Mouse (Mus musculus): ENCODE measurements around the gene Morc4.

The Morc4 gene

DNA sequence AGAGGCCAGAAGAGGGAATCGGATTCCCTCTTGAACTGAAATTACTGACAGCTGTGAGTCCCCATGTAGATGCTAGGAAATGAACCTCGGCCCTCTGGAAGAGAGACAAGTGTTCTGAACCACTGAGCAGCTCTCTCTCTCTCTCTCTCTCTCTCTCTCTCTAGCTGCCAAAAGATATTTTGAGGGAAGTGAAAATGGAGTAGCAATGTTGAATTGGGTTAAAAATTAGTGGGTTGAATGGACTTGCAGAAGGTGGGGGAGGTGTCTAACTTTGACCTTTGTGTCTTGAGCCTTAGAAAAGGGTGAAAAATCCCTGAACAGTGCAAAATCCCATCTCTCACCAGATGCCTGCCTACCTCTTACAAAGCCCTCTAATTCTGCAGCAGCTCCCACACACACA lies 64.1 kb downstream of the Morc4 start:
- no peak for DNase-seq (ENCODE audit: low spot score in 2 of 2)

- DNase-seq (ENCODE audit: low spot score in 2 of 2): no peak
Observed at GRCm38 (mm10) chrX:139805918-139806317, 65.6 kb downstream of the Morc4 start.

DNA sequence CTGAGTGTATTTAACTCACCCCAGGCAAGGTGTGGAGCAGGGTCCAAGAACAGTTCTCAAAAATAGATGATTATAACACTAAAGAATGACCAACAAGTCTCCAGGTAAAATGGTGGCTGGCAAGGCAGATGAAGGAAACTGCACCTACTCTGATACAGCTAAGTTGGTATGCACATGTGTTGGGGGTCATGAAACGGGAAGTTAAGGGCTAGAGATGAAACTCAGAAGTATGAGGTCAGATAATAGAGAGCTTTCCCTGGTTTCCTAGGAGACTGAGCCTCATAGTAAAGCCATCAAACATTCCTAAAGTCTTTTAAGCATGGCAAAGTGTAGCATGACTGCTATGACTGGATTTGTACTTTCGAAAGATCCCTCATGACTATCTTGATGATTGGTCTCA lies 68.4 kb downstream of the Morc4 start:
- DNase-seq (ENCODE audit: low spot score in 2 of 2): no peak

GRCm38 (mm10) chrX:139800406-139800878 lies 71.0 kb downstream of the Morc4 start, which contains the start of gene Cldn2:
Gene Cldn2, plus strand, starts transcription at chrX:139800828.
- no peak for DNase-seq (ENCODE audit: low spot score in 2 of 2)

GRCm38 (mm10) chrX:139799953-139800352 lies 71.5 kb downstream of the Morc4 start:
- DNase-seq (ENCODE audit: low spot score in 2 of 2): no peak

DNA sequence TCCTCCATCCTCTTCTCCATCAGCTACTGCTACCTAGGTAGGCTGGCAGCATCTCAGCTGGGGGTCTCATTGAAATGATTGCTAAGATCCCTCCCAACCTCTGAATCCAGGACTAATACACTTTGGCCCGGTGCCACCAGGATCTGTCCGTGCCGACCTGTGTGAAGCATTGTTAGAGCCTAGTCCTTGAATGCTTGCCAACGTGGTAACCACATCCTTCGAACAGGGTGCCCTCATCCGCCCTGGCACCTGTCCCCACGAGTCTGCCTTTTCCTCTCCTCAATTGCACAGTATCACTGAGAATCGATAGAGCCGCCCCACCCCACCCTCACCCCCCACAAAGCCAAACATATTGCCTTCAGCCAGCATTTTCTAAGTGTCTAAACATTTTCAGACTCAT lies 73.6 kb downstream of the Morc4 start:
- no peak for DNase-seq (ENCODE audit: low spot score in 2 of 2)

- no peak for DNase-seq (ENCODE audit: low spot score in 2 of 2)
Observed at GRCm38 (mm10) chrX:139796037-139796436, 75.4 kb downstream of the Morc4 start.

- DNase-seq (ENCODE audit: low spot score in 2 of 2): no peak
Observed at GRCm38 (mm10) chrX:139794072-139794845, 77.2 kb downstream of the Morc4 start.

- DNase-seq (ENCODE audit: low spot score in 2 of 2): no peak
Observed at GRCm38 (mm10) chrX:139785764-139786163, 85.7 kb downstream of the Morc4 start.

DNA sequence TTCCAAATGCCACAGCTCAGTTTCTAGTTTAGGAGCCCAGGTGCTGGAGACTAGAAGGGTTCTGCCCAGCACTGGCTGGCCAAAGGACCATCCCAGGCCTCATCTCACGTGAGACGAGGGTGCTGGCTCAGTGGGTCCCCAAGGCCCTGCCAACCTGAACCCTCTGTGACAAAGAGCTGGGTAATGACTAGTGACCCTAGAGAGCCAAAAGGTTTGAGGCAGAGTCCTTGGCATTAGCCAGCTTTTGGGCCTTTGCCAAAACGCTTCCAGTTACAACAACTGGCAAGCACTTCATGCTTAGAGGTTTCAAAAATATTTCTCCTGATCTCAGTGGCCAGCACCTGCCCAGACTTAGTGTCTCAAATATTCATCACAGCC lies 88.4 kb downstream of the Morc4 start:
- DNase-seq (ENCODE audit: low spot score in 2 of 2): no peak

DNA sequence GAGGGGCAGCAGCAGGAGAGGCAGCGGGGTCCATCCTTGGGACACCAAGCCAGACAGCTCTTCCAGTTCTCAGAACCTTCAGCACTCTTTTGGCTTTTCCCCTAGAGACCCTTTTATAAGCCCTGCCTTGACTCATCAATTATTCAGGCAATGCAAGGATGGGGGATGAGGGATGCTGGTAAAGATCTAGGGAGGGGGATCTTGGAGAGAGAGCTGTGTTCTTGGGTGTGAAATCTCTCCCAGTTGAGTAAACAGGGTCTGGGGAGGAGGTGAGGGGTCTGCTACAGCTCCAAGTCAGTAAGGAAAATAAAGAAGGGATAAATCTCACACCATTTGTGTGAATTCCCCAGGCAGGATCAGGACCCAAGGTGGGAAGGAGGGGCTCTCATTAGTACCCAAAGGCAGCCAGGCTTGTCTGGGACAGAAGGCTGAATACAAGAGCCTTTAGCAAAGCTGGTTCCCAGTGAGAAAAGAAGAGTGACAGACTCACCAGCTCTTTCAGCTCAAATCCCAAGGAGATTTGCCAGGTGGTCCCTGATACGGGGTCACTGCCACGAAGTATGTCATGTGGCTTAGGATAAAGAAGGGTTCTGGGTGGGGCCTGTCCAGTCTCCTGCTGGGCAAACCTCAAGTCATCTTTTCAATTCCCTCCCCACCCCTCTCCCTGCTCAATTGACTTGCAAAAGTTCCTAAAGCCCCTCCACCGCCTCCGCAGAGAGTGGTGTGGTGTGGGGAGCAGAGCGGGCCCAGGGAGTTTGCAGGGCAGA lies 89.0 kb downstream of the Morc4 start, which contains the start of gene Ripply1:
Ripply1 (minus strand) TSS at position 76 of the 767 bp plus-strand sequence.
- DNase-seq (ENCODE audit: low spot score in 2 of 2): no peak

- no peak for DNase-seq (ENCODE audit: low spot score in 2 of 2)
Observed at GRCm38 (mm10) chrX:139781563-139781962, 89.9 kb downstream of the Morc4 start.

GRCm38 (mm10) chrX:139780988-139781387 lies 90.5 kb downstream of the Morc4 start:
- no peak for DNase-seq (ENCODE audit: low spot score in 2 of 2)

- DNase-seq (ENCODE audit: low spot score in 2 of 2): no peak
Observed at GRCm38 (mm10) chrX:139779401-139779800, 92.1 kb downstream of the Morc4 start.

DNA sequence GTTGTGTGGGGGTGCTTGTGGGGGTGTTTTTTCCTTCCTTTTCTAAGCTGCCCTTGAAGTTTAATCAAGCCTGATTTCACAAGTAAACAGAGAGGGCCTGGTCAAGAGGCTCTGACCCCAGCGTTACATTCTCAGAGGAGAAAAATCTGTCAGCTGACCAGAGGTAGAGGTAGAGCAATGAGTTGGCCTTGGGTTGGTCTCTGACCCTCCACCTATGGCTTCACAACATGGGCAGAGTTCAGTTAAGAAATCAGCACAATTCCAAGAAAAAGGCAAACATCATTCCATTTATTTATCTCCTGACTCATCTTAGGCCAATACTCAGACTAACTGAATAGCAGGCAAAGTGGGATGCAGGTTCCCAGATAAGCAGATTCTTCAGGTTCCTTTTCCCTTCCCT lies 92.6 kb downstream of the Morc4 start:
- DNase-seq (ENCODE audit: low spot score in 2 of 2): no peak

- DNase-seq (ENCODE audit: low spot score in 2 of 2): no peak
Observed at GRCm38 (mm10) chrX:139777357-139777756, 94.1 kb downstream of the Morc4 start.

DNA sequence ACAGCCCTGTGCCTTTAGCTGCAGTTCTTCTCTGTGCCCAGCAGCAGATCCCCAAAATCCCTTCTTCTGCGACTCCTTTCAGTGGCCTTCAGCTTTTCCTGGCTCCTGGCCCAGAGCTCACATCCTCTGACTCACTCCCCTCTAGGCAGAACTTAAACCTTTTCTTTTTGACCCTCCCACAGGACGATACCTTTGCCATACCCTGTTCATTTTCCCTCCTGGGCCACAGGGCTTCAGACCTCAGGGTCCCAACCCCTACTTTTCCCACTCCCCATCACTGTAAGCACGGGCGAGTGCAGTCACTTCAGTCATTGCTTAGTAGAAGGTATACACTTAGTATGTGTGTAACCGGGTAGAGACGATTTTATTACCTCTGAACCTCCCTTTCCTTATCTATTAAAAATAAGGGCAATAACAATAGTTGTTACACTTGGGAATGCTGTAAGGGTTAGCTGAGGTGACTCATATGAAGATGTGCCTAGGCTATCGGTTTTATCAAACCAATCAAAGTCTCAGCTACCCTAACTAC lies 96.3 kb downstream of the Morc4 start:
- DNase-seq (ENCODE audit: low spot score in 2 of 2): no peak

DNA sequence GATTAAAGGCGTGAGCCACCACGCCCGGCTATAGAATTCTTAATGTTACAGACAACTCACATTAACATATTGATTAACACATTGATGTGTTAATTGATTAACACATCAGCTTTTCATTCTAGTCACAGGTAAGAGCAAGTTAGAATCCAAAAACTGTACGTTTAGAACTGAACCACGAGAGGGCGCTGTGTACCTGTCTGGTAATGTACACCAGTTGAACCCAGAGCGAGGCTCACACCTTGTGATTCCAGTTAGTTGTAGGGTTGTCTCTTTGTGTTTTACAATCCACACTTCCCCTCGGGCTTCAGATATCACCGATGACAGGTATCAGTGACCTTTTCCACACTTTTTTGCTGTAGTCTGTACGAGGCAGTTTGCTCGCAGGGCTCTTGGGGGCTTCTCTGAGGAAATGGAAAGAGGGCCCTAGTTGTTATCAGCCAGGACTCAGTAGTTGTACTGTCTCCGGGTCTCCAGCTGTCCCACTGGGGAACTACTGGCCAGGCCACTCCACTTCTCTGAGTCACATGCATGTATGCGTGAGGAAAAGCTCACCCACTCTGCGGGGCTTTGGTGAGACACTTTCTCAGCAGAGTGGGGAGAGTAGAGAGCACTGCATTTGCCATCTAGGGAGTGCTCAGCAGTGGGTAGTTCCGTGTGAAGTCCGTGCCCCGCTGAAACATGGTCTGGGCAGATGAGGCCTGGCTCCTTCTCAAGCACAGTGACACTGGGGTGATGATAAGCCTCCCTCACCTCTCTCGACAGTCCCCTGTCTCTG lies 97.0 kb downstream of the Morc4 start:
- DNase-seq (ENCODE audit: low spot score in 2 of 2): no peak
